Mouse (Mus musculus) lung, postnatal 0 days (tissue): Measurements from ENCODE around the gene Nosip.

Experiments
- CTCF ChIP-seq: IDR thresholded peaks from 2 replicates; pipeline ENCODE4 v1.5.1; 2016; ENCODE audit warnings: antibody characterized with exemption, mild to moderate bottlenecking
- EP300 ChIP-seq: IDR thresholded peaks from 2 replicates; pipeline ENCODE4 v1.6.1; 2016; ENCODE audit warnings: antibody characterized with exemption, mild to moderate bottlenecking, control low read depth

- no peak for TF ChIP-seq EP300
- TF ChIP-seq CTCF = no peak
Observed at GRCm38 (mm10) chr7:45088597-45088996, 26.4 kb downstream of the Nosip start.
